Mouse (Mus musculus) small intestine, adult 2 months (tissue): ENCODE results near the gene St6galnac3. TPM values are rescaled to one million over a fixed set of nuclear protein-coding genes. Genes with fewer than 3 reads are reported as not detected.

Experiments used
- H3K27ac ChIP-seq: fragments of 200-500 bp; 2 replicates; pipeline ENCODE4 v1.5.1; 2012; ENCODE audit warnings: low read depth, low read length, control low read depth, inconsistent platforms; ENCODE audit not compliant: insufficient read depth
- H3K27me3 ChIP-seq: fragments of 200-500 bp; 2 replicates; pipeline ENCODE4 v1.6.1; 2012; ENCODE audit warnings: mild to moderate bottlenecking, moderate library complexity, low read length, inconsistent platforms; ENCODE audit not compliant: control insufficient read depth, insufficient read depth
- H3K36me3 ChIP-seq: fragments of 200-500 bp; 2 replicates; pipeline ENCODE4 v1.6.1; 2012; ENCODE audit warnings: mild to moderate bottlenecking, low read length, control low read depth, inconsistent platforms; ENCODE audit not compliant: control insufficient read depth, insufficient read depth
- H3K4me1 ChIP-seq: fragments of 200-500 bp; 2 replicates; pipeline ENCODE4 v1.6.1; 2012; ENCODE audit warnings: low read length, inconsistent platforms, mixed read lengths; ENCODE audit not compliant: control insufficient read depth, insufficient read depth, insufficient read length
- H3K4me3 ChIP-seq: fragments of 200-500 bp; 2 replicates; pipeline ENCODE4 v1.5.1; 2012; ENCODE audit warnings: low read depth, mild to moderate bottlenecking, control low read depth, inconsistent platforms, low read length, moderate library complexity
- CTCF ChIP-seq: fragments of 200-500 bp; IDR thresholded peaks from 2 replicates; pipeline ENCODE4 v1.5.1; 2012; ENCODE audit warnings: low read depth, mild to moderate bottlenecking, control low read depth, inconsistent platforms, low read length, moderate library complexity, mixed read lengths; ENCODE audit not compliant: insufficient replicate concordance, insufficient read length; ENCODE audit errors: extremely low read depth
- POLR2A ChIP-seq: fragments of 200-500 bp; IDR thresholded peaks from 2 replicates; pipeline ENCODE4 v1.6.1; 2012; ENCODE audit warnings: low read depth, mild to moderate bottlenecking, control low read depth, inconsistent platforms, low read length, moderate library complexity
- WGBS: fragments of 180-500 bp; shearing (Covaris S2); methylation state at CpG from one replicate; pipeline ENCODE4 v1.1.7; 2018; 5-methylcytosine and 5-hydroxymethylcytosine counted together
- polyA plus RNA-seq: library from polyadenylated mRNA; depleted of rRNA; stranded (reverse); fragments of >200 nt; gene quantifications from 2 replicates; pipeline ENCODE4 v1.2.3, GENCODE M21; 2012

St6galnac3 gene
- polyA plus RNA-seq, 1 experiment: 1.1 TPM

- Histone ChIP-seq H3K4me1 (no peaks in the 10 kb centered on the region; the same call in 1 of the 2 replicates), H3K27ac (no peak overlapping the region), H3K36me3 (no peaks in the 10 kb centered on the region), H3K27me3 (no peaks in the 10 kb centered on the region), H3K4me3 (no peak overlapping the region)
- TF ChIP-seq CTCF (no peak), POLR2A (no peak)
- WGBS: 92% methylated on average over 9 of the region's 9 CpGs
Measured at GRCm38 (mm10) chr3:153236262-153236661, 488.7 kb downstream of the St6galnac3 start.

- Histone ChIP-seq H3K4me1 (no peaks in the 10 kb centered on the region), H3K4me3 (no peak overlapping the region), H3K36me3 (no peaks in the 10 kb centered on the region), H3K27me3 (no peaks in the 10 kb centered on the region), H3K27ac (no peak overlapping the region)
- 32% methylated on average over 10 of the region's 10 CpGs for WGBS
- no peak for TF ChIP-seq CTCF
- TF ChIP-seq POLR2A: no peak
Measured at GRCm38 (mm10) chr3:153222611-153223402, 502.2 kb downstream of the St6galnac3 start.

- no peak overlapping the region for H3K4me3 ChIP-seq
- 85% methylated on average over 2 of the region's 2 CpGs for WGBS
- no peaks in the 10 kb centered on the region for H3K27me3 ChIP-seq
- H3K27ac ChIP-seq: no peak overlapping the region
- no peaks in the 10 kb centered on the region for H3K4me1 ChIP-seq
- no peaks in the 10 kb centered on the region for H3K36me3 ChIP-seq
- no peak for TF ChIP-seq POLR2A
Measured at GRCm38 (mm10) chr3:153219391-153219790, 505.6 kb downstream of the St6galnac3 start.

GRCm38 (mm10) chr3:153208186-153208585 is 516.8 kb downstream of the St6galnac3 start:
- no peaks in the 10 kb centered on the region for H3K27me3 ChIP-seq
- TF ChIP-seq POLR2A (no peak), CTCF (no peak)
- H3K27ac ChIP-seq: no peak overlapping the region
- H3K4me3 ChIP-seq: no peak overlapping the region
- H3K4me1 ChIP-seq: no peaks in the 10 kb centered on the region
- 75% methylated on average over 2 of the region's 2 CpGs for WGBS
- no peaks in the 10 kb centered on the region for H3K36me3 ChIP-seq

- Histone ChIP-seq H3K27ac (no peak overlapping the region), H3K4me1 (no peaks in the 10 kb centered on the region), H3K4me3 (no peak overlapping the region), H3K36me3 (no peaks in the 10 kb centered on the region), H3K27me3 (no peaks in the 10 kb centered on the region)
- WGBS: 92% methylated on average over 5 of the region's 5 CpGs
- TF ChIP-seq POLR2A (no peak), CTCF (no peak)
Measured at GRCm38 (mm10) chr3:153204046-153204445, 520.9 kb downstream of the St6galnac3 start.

GRCm38 (mm10) chr3:153201835-153202234 is 523.1 kb downstream of the St6galnac3 start:
- no peak overlapping the region for H3K27ac ChIP-seq
- WGBS: 92% methylated on average over 10 of the region's 10 CpGs
- H3K4me1 ChIP-seq: no peaks in the 10 kb centered on the region
- no peak for TF ChIP-seq POLR2A
- no peak for TF ChIP-seq CTCF
- H3K27me3 ChIP-seq: no peaks in the 10 kb centered on the region
- H3K36me3 ChIP-seq: no peaks in the 10 kb centered on the region
- H3K4me3 ChIP-seq: no peak overlapping the region

GRCm38 (mm10) chr3:153200801-153201200 is 524.2 kb downstream of the St6galnac3 start:
- TF ChIP-seq POLR2A (no peak), CTCF (no peak)
- no peaks in the 10 kb centered on the region for H3K4me1 ChIP-seq
- no peak overlapping the region for H3K4me3 ChIP-seq
- H3K27ac ChIP-seq: no peak overlapping the region
- no peaks in the 10 kb centered on the region for H3K36me3 ChIP-seq
- H3K27me3 ChIP-seq: no peaks in the 10 kb centered on the region
- 89% methylated on average over 12 of the region's 12 CpGs for WGBS
